Mouse (Mus musculus) kidney, postnatal 25 days (tissue): ENCODE measurements around the gene Cyth3.

Source experiments
- DNase-seq, 2 experiments: peaks; one replicate each; pipeline ENCODE4 v3.0.0; 2021; ENCODE audit warnings: mixed read lengths in 2 of 2

Cyth3 gene

DNA sequence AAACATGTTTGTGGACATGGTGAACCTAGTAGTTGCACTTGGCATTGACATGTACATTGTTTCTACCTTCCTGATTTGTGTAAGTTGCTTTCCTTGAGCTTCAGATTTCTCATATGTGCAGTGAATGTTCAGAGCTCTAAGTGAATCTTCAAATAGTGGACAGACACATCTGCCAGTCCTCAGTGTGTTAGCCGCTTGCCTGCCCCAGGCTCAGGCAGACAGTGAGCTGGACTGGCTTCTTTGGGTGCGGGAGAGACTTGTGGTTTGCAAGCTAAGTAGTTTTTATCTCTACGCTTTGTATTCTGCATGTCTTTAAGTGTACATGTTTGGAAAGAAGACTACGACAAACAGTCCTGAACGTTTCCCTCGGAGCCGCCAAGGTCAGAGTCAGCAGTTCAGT lies 13.9 kb downstream of the Cyth3 start:
- no peak for DNase-seq

DNA sequence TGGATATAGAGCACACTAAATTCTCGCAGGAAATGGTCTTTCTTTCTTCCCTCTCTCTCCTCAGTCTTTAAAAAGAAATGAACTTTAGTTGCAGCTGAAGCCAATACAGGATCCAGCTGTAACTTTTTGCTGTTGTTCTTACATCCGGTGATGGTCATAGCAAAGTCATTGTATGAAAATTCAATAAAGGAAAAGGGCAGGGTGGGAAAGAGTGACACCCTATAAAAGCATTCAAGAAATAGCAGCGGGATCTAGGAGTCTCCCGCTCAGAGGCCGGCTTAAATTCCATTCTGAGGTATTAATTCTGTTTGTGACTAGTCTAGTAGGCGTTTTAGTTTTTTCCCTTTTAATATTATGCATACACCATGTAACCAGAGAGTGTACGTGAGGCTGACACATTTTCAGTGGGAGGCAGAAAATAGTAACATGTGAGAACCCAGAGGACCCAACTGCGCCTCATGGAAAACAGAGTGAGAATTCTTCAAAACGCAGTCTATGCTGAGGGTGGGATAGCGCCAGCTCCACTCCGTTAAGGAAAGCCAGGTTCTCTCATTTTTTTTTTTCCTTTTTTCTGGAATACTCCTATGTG lies 15.7 kb downstream of the Cyth3 start:
- no peak for DNase-seq

DNA sequence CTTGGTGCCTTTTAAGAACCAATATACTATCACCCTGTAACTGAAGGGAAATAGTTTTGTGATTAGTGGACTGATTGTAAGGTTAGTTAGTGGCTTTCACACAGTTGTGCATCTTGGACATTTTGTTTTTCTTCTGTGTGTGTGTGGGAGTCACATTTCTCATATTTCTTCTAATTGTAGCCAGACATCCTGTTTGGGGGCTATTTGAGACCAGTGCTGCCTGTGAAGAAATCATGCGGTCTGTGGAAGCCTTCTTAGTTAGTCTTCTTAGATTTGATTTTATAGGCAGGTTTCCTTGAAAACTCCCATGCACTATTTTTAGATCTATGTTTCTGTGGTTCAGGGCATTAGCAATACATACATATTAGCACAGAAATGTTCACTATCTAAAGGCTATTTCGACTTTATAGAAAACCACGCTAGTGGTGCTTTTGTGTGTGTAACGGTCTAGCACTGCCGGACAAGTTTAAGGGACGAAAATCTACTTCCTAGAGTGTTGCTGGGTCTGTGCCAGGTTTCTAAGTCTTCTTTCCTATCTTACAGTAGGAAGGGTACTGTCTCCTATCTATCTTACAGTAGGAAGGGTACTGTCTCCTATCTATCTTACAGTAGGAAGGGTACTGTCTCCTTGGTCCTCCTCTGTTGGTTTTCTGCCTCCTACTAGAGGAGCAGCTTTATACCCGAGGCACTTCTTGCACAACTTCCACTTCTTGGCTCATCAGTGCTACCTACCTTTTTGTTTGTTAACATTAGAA lies 16.4 kb downstream of the Cyth3 start:
- peak in 1 of 2 experiments; percentile 61 for DNase-seq

DNA sequence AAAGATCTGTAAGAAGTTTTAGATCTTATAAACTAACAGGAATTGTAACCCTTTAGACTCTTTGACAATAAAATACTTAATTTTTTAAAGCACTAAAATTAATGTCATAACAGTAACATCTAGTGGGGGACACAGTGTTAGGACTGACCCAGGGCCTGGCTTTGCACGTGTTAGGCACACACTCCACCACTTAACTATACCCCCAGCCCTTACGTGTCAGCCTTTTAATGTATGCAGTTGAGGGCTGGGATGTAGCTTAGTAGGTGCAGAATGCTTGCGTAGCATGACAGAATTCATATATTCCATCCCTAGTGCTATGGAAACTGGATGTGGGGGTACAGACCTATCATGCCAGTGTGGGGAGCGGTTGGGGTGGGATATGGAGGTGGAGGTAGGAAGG lies 17.1 kb downstream of the Cyth3 start:
- DNase-seq = no peak

DNA sequence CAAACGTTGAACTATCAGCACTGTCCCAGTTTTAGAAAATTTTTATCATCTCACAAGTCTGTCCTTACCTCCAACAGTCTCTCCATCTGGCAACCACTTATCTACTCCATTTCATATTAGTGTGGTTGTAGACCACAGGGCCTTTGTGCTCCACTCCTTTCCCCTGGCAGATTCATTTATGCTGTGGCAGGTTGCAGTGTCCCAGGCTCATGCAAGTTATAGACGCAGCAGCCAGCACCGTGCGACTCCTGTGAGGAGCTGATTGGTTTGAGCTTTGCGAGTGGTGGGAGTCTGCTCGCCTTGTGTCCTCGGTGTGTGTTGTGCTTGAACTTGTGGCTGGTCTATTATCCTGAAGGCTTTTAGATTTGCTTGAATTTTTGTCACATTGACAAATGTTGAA lies 17.6 kb downstream of the Cyth3 start:
- no peak for DNase-seq

DNA sequence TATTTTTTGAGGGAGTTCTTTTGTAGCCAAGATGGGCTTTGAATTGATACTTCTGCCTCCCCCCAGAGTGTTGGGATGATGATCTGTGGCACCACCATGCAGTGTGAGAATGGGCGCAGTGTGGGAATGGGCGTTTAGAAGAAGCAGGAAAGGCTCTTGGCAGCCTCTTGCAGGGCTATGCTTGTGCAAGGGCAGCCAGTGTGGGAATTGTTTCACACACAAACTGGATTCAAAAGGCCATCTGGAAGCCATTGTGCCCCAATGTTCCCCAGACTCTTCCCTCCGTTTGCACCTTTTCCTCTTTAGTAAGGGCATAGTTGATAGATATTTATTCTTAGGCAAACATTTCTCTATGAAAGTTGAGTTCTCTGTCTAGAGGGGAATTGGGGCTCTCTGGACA lies 19.3 kb downstream of the Cyth3 start:
- DNase-seq = no peak

DNA sequence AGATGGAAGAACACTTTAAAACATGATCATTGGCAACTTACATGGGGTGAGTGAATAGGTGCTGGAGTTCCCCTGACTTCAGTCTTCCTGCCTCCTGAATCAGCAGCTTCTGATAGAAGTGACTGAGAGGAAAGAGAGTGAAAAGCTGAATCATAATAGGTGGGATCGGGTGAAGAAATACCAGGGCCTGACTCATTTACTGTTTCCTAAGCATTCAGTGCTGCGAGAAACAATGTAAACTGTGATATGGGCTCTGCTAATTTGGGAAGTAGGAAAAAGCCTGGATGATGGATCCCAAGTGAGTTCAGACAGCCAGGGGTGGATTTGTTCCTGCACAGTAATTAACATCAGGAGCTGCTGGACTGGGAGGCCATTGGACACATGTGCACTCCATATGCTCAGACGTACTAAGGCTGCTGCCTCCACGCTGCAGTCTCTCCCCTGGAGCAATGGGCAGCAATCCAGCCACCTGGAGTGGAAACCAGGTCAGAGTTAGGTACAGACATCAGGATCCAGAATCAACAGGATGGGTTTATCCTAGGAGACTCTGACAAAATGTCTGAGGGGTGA lies 20.1 kb downstream of the Cyth3 start:
- DNase-seq = peak; percentile 58 to 71

DNA sequence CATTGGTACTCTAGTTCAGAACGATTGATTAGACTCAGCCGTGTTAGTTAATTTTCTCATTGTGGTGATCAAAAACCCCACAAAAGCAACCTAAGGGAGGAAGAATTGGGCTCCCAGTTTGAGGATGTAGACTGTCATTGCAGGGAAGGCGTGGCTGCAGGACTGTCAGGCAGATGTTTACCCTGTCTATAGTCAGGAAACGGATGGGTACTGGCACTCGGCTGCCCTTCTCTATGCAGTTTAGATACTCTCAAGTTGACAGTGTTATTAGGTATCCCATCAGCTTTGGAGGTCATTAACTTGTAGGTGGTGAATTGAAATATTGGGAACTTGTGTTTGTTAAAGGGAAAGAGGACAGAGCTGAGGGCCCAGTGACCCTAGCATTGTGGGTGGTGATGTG lies 23.7 kb downstream of the Cyth3 start:
- no peak for DNase-seq

DNA sequence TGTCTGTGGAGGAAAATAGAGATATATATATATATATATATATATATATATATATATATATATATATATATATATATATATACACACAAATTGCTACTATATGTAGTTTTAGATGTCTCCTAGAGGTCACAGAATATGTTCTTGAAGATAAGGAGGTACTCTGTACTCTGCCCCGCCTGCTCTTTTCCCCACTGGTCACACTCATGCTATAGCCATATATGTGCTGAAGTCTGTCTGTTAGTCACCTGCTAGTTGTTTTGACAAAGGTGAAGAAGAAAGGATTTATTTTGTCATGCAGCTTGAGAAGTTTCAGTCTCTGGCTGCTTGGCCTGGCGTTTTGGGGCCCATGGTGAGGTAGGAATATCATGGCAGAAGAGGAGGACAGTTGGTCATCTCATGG lies 25.2 kb downstream of the Cyth3 start:
- DNase-seq = no peak

DNA sequence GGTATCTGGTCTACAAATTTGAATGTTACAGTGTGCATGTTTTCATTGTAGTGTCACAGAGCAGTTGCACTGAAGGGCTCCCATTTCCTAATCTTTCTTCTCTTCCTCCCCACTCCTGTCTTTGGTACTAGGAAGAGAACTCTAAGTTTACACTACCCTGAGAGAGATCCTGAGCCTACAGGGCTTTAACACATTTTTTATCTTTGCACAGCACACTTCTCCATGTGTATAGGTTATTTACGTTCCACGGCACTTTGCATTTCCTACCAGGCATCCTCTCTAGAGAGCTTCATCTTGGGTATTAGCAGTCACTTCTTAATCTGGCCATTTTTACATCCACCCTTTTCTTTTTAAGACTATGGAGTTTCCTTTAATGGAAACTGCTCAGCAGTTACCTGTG lies 25.8 kb downstream of the Cyth3 start:
- DNase-seq = no peak

DNA sequence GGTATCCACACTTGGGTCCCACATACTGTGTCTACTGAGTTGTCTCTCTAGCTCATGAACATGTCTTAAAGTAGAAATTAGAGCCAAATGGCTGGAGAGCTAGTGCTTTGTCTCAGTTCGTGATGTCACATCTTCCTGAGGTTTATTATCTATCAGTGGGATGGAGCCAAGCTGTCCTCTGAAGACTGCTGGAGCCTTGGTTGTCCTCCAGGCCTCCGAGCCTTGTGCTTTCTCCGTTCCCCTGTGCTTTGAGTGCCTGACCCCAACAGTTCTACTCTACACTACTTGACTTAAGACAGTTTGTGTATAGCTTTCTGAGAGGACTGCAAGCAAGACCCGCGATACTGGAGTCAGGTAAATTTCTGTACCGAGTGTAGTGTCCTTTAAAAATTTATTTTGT lies 26.9 kb downstream of the Cyth3 start:
- no peak for DNase-seq

DNA sequence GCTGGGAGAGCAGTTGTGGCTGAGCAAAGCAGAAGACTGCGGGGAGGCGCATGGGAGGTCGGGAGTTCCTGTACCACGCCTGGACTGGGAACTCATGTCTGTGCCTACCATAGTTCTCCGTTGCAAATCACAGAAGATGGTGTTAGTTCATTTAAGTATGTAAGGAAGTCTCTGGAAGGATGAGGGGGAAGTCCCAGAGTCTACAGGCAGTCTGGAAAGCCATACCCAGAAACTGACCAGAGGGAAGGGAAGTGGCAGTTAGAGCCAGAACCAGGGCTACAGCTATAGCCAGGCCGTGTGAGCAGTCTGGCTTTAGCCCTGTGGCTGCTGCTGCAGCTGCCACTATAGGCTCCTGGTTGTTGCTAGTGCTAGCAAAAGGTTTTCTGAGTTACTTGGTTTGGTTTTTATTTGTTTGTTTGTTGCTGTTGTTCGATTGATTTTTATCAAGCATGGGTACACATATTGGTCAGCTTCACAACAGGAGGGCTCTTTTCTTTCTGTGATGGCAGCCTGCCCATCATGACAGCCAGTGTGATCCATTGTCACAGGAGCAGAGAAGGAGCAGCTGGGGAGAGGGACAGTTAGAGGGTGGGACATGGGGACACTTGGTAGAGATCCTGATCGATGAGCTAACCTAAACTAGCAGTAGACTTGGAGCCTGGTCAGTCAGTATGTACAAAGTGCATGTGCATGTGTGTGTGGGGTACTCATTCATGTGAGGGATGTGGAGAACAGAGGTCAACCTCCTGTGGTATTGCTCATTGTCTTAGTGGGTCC lies 29.8 kb downstream of the Cyth3 start:
- DNase-seq = no peak

DNA sequence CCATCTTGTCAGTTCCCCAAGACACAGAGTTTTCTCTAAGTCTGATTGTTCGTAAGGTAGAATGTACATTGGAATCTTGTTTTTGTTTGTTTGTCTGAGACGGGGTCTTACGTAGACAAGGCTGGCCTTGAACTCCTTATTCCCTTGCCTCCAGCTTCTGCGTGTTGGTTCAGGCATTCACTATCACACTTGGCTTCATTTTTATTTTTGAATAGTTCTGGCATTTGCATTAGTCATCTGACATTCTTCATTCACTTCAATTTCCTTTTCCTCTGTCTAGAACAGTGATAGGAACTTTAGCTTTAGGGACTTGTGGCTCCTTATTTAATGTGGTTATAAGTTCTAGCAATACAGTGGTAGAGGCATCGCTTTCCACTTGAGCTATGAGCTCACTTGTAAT lies 31.2 kb downstream of the Cyth3 start:
- no peak for DNase-seq

DNA sequence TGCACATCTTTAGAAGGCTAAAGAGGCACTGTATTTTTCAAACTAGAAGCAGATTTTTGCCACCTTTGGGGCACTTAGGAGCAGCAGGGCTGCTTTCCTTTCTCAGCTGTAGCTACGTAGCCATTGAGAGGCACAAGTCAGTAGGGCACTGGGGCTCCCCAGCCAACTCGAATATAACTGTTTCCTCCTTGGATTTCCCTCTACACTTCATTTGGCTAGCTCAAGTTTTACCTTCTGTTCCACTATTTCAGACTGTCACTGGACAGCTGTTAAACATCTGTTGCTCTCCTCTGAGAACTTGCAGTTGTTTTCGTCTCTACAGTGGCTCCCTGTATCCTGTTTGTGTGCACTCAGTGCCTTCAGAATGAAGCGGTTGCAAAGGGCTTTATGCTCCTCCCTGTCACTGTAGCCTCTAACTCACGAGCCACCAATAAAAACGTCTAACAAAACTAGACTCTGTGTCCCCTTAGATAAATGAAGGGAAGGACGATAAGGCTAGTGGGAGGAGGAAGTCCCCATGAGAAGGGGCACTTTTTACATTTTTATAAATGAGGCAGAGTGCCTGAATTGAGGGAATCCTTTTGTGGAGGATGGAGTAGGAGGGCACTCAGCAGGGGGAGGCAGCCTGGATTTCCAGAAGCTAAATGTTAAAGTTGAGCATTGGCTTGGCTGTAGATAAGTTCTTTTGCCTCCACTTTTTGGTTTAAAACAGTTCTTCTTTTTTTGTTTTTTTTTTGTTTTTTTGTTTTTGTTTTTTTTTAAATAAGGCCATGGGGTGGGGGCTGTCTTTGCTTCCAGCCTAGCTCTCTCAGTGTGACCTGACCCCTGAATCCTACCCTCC lies 32.6 kb downstream of the Cyth3 start:
- DNase-seq = peak in 1 of 2 experiments; percentile 58

DNA sequence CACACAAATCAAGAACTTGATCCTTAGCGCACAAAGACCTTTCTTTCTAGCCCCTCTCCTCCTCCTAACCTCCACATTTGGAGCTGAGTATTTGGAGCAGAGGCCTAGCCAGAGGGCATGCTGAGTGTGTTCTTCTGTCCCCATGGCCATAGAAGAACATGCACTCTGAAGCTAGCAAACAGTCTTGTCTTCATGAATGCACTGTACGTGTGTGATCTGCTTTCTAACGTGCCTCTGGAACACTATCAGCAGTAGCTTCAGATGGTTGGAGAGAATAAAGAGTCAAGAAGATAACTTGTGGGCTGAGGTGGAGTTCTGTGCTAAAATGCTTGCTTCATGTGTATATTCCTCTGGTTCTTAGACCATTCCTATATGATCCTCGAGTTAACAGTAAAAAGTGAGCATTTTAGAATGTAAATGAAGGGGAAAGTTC lies 33.3 kb downstream of the Cyth3 start:
- no peak for DNase-seq

DNA sequence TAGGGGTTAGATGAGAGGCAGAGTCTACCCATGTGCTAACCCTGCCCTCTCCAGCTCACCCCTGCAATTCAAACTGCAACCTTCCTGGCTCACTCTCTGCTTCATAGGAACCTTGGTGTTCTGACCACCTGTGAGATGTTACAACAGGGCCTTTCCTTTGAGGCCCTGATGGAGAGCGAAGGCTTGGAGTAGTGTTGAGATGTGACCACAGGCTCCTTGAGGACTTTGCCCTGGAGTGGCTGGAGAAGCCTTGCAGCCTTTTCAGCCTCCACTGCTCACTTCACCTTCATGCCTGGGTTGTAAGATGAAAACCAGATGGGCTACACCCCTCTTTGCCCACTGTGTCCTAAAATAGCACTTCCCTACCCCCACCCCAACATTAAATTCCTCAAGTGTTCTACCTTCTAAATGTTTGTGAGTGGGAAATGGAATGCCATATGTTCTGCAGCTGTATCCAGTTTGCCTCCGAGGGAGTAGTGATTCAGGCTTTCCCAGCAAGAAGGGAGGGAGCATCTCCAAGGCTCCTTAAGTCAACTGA lies 34.5 kb downstream of the Cyth3 start:
- DNase-seq = no peak

DNA sequence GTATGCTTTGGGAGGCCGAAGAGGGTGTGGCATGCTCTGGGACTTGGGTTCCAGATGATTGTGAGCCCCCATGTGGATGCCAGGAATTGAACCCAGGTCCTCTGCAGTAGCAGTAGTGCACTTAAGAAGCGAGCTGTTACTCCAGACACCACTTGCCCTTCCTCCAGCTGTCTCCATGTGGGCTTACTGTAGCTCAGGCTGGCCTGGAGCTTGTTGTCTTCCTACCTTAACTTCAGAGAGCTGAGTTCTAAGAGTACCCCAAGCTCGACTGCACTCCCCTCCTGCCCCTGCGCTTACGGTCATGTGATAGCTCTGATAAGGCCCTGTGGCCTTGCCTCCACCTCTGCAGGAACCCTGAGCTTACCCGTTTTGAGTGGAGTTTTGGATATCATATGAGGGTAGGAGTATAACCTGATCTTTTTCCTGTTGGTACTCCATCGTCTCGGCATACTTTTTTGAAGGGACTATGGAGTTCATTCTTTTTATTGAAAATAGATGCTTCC lies 36.8 kb downstream of the Cyth3 start:
- DNase-seq = no peak

DNA sequence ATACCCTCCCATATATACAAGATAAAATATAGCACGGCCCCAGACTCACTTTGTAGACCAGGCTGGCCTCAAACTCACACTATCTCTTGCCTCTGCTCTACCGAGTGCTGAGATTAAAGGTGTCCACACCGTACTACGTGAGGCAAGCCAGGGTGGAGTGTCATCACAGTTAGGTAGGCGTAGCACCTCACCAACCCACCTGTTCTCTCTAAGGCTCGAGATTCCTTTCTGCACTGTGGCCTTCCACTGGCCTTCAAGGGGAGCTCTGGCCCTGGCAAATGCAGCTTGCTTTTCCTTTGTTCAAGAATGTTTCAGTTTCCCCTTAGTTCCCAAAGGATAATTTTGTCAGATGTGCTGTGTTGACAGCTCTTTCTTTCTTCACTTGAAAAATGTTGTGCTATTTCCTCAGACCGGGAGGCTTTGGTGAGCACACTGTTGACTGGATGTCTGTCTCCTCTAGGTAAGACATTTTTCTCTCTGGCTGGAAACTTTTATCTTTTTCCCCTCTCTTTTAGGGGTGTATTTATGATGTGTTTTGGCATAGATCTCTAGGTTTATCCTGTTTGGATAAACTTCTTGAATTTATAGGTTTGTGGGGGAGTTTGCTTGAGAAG lies 40.9 kb downstream of the Cyth3 start:
- DNase-seq = no peak

DNA sequence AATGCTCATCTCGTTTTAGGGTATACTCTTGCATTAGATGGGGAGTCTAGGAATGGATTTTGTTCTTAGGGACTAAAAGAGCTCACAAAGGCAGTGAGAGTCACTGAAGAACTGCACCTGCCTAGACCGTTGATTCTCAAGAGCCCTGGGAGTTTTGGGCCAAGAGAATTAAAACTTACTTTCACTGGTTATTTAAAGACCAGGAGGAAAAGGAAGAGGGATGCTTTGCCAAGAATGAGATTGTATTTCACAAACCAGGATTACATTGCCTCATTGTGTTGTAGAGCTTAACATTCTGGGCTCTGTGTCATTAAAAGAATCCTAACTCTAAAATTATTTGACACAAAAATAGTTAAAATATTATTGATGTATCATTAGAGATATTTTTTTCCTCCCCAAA lies 43.3 kb downstream of the Cyth3 start:
- DNase-seq = no peak

DNA sequence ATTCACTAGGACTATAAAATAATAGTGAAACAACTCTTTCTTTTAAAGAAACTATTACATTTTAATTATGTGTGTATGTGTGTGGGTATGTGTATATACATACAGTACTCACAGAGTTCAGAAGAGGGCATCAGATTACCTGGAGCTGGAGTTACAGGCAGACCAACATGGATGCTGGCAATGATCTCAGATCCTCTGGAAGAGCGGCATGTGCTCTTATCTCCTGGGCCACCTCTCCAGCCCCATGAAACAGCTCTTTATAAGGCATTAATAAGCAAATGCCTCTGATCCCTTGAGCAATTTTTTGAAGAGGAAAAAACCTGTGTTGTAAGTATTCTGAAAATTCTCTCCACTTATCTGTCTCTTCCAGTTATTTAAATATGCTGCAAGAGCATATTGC lies 43.8 kb downstream of the Cyth3 start:
- no peak for DNase-seq

DNA sequence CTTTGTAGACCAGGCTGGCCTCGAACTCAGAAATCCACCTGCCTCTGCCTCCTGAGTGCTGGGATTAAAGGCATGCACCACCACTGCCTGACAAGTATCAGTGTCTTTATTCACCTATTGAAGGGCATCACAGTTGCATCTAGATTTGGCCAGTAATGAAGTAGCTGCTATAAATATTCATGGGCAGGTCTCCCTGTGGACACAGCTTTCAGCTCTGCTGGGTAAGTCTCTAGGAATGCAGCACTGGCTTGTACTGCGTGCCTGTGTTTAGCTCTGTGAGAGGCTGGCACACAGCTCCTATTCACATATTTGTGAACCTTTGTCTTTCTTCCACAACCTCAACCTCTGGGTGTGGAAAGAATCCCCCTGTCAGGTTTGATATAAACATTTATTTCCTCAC lies 46.6 kb downstream of the Cyth3 start:
- DNase-seq = peak; percentile 48 to 79

DNA sequence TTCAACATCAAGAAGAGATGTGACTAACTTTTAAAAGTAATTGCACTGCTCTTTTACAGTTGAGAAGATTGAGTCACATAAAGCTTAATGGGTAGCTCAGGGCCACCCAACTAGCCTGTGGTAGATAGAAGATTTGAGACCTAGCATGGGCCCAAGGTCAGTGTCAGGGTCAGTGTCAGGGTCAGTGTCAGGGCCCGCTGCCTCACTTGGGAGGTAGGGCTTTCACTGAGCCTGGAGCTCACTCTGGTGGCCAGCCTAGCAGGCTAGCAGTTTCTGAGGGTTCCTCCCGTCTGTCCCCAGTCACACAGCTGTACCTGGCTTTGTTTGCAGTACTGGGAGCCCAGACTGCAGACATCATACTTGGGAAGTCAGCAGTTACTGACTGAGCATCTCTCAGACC lies 47.1 kb downstream of the Cyth3 start:
- no peak for DNase-seq
